Mouse (Mus musculus): ENCODE data around the gene Cyp39a1.

The Cyp39a1 gene

GRCm38 (mm10) chr17:43684086-43684485 lies 16.9 kb downstream of the Cyp39a1 start:
- DNase-seq = no peak

GRCm38 (mm10) chr17:43684638-43685037 lies 17.4 kb downstream of the Cyp39a1 start:
- DNase-seq = no peak

- no peak for DNase-seq
Measured at GRCm38 (mm10) chr17:43689591-43689990, 22.4 kb downstream of the Cyp39a1 start.

- DNase-seq = peak; percentile 77
Measured at GRCm38 (mm10) chr17:43698997-43699649, 31.9 kb downstream of the Cyp39a1 start.

GRCm38 (mm10) chr17:43701060-43701459 lies 33.8 kb downstream of the Cyp39a1 start:
- peak; percentile 73 for DNase-seq

- no peak for DNase-seq
Measured at GRCm38 (mm10) chr17:43704216-43704930, 37.1 kb downstream of the Cyp39a1 start.

- no peak for DNase-seq
Measured at GRCm38 (mm10) chr17:43706749-43707148, 39.5 kb downstream of the Cyp39a1 start.

GRCm38 (mm10) chr17:43707254-43707653 lies 40.0 kb downstream of the Cyp39a1 start:
- no peak for DNase-seq

- no peak for DNase-seq
Measured at GRCm38 (mm10) chr17:43711557-43712352, 44.5 kb downstream of the Cyp39a1 start.

- no peak for DNase-seq
Measured at GRCm38 (mm10) chr17:43714191-43714590, 47.0 kb downstream of the Cyp39a1 start.

GRCm38 (mm10) chr17:43716601-43717000 lies 49.4 kb downstream of the Cyp39a1 start:
- no peak for DNase-seq

- DNase-seq = no peak
Measured at GRCm38 (mm10) chr17:43719401-43719800, 52.2 kb downstream of the Cyp39a1 start.

- DNase-seq = no peak
Measured at GRCm38 (mm10) chr17:43724480-43724879, 57.3 kb downstream of the Cyp39a1 start.

GRCm38 (mm10) chr17:43731327-43731726 lies 64.1 kb downstream of the Cyp39a1 start:
- no peak for DNase-seq

- no peak for DNase-seq
Measured at GRCm38 (mm10) chr17:43731976-43732375, 64.8 kb downstream of the Cyp39a1 start.

GRCm38 (mm10) chr17:43734252-43734651 lies 67.0 kb downstream of the Cyp39a1 start:
- DNase-seq = no peak

- no peak for DNase-seq
Measured at GRCm38 (mm10) chr17:43743933-43744332, 76.7 kb downstream of the Cyp39a1 start.

GRCm38 (mm10) chr17:43744425-43744824 lies 77.2 kb downstream of the Cyp39a1 start:
- no peak for DNase-seq

GRCm38 (mm10) chr17:43751146-43751545 lies 83.9 kb downstream of the Cyp39a1 start:
- DNase-seq = peak; percentile 21

GRCm38 (mm10) chr17:43752811-43753210 lies 85.6 kb downstream of the Cyp39a1 start:
- no peak for DNase-seq

GRCm38 (mm10) chr17:43754687-43755086 lies 87.5 kb downstream of the Cyp39a1 start:
- no peak for DNase-seq

GRCm38 (mm10) chr17:43758607-43759259 lies 91.5 kb downstream of the Cyp39a1 start:
- no peak for DNase-seq

- DNase-seq = no peak
Measured at GRCm38 (mm10) chr17:43784531-43784930, 117.3 kb downstream of the Cyp39a1 start.
